Mouse (Mus musculus) kidney, embryonic 15.5 days (tissue): Measurements from ENCODE around the gene Mamld1. TPM values are rescaled to one million over a fixed set of nuclear protein-coding genes. Genes with fewer than 3 reads are reported as not detected.

Experiments
- ATAC-seq: fragments of 200-750 bp; cut with Nextera tagmentation; replicated peaks from 2 replicates; pipeline ENCODE4 v1.8.0; 2017; ENCODE audit warnings: moderate TSS enrichment; ENCODE audit not compliant: low FRiP score
- H3K27ac ChIP-seq: fragments of 300-500 bp; sonication (generic); 2 replicates; pipeline ENCODE4 v1.5.1; 2015; ENCODE audit warnings: mild to moderate bottlenecking, inconsistent platforms
- H3K27me3 ChIP-seq: fragments of 300-500 bp; sonication (generic); 2 replicates; pipeline ENCODE4 v1.6.1; 2015; ENCODE audit warnings: inconsistent platforms
- H3K36me3 ChIP-seq: fragments of 300-500 bp; sonication (generic); 2 replicates; pipeline ENCODE4 v1.6.1; 2015; ENCODE audit warnings: inconsistent platforms
- H3K4me1 ChIP-seq: fragments of 300-500 bp; sonication (generic); 2 replicates; pipeline ENCODE4 v1.6.1; 2015; ENCODE audit warnings: inconsistent platforms
- H3K4me2 ChIP-seq: fragments of 300-500 bp; sonication (generic); 2 replicates; pipeline ENCODE4 v1.6.1; 2015; ENCODE audit warnings: moderate library complexity, mild to moderate bottlenecking, inconsistent platforms
- H3K4me3 ChIP-seq: fragments of 300-500 bp; sonication (generic); replicated peaks from 2 replicates; pipeline ENCODE4 v1.5.1; 2015; ENCODE audit warnings: mild to moderate bottlenecking, inconsistent platforms
- H3K9ac ChIP-seq: fragments of 300-500 bp; sonication (generic); 2 replicates; pipeline ENCODE4 v1.6.1; 2015; ENCODE audit warnings: mild to moderate bottlenecking, inconsistent platforms
- H3K9me3 ChIP-seq: fragments of 300-500 bp; sonication (generic); replicated peaks from 2 replicates; pipeline ENCODE4 v1.6.1; 2016; ENCODE audit warnings: inconsistent platforms
- WGBS: fragments of 180-500 bp; shearing (Covaris S2); methylation state at CpG from one replicate; pipeline ENCODE4 v1.1.7; 2015; ENCODE audit warnings: mixed read lengths; 5-methylcytosine and 5-hydroxymethylcytosine counted together
- polyA plus RNA-seq: library from polyadenylated mRNA; unstranded; fragments of >200 nt; fragmentation: Nextera tagmentation; extraction: Ambion mirVana; gene quantifications from 2 replicates; pipeline ENCODE4 v1.2.1, GENCODE M21; 2015

The Mamld1 gene
- polyA plus RNA-seq, 1 experiment from 2014 or later, result 2.8 TPM

- H3K9me3 ChIP-seq, result no peaks in the 10 kb centered on the region
- no peaks in the 10 kb centered on the region for H3K4me1 ChIP-seq
- 65% methylated on average over 4 of the region's 4 CpGs for WGBS
- H3K27ac ChIP-seq, result no peak overlapping the region
- H3K4me3 ChIP-seq, result no peak overlapping the region
- H3K9ac ChIP-seq, result no peak overlapping the region
- peaks cover 13% of the 10 kb centered on the region for H3K27me3 ChIP-seq
- no peaks in the 10 kb centered on the region for H3K36me3 ChIP-seq
- no peak for ATAC-seq
- H3K4me2 ChIP-seq, result no peak overlapping the region
Observed at GRCm38 (mm10) chrX:71150551-71151001, 100.5 kb downstream of the Mamld1 start.

- Histone ChIP-seq H3K4me2 (no peak overlapping the region), H3K27me3 (peaks cover 24% of the 10 kb centered on the region), H3K9ac (no peak overlapping the region), H3K27ac (no peak overlapping the region), H3K4me1 (no peaks in the 10 kb centered on the region), H3K4me3 (no peak overlapping the region), H3K36me3 (no peaks in the 10 kb centered on the region), H3K9me3 (no peaks in the 10 kb centered on the region)
- 83% methylated on average over 3 of the region's 3 CpGs for WGBS
- ATAC-seq, result no peak
Observed at GRCm38 (mm10) chrX:71181526-71181925, 131.5 kb downstream of the Mamld1 start.

GRCm38 (mm10) chrX:71183671-71184070 is 133.6 kb downstream of the Mamld1 start:
- Histone ChIP-seq H3K4me2 (no peak overlapping the region), H3K27ac (no peak overlapping the region), H3K4me3 (no peak overlapping the region), H3K9me3 (no peaks in the 10 kb centered on the region), H3K27me3 (peaks cover 27% of the 10 kb centered on the region), H3K4me1 (no peaks in the 10 kb centered on the region), H3K9ac (no peak overlapping the region), H3K36me3 (no peaks in the 10 kb centered on the region)
- no peak for ATAC-seq
- WGBS, result 87% methylated on average over 4 of the region's 4 CpGs

- Histone ChIP-seq H3K4me3 (no peak overlapping the region), H3K27ac (no peak overlapping the region), H3K27me3 (peaks cover 31% of the 10 kb centered on the region), H3K9me3 (no peaks in the 10 kb centered on the region), H3K9ac (no peak overlapping the region), H3K36me3 (no peaks in the 10 kb centered on the region), H3K4me2 (no peak overlapping the region), H3K4me1 (no peaks in the 10 kb centered on the region)
- no peak for ATAC-seq
- 83% methylated on average over 1 of the region's 1 CpGs for WGBS
Observed at GRCm38 (mm10) chrX:71186396-71186795, 136.3 kb downstream of the Mamld1 start.

GRCm38 (mm10) chrX:71204776-71205175 is 154.7 kb downstream of the Mamld1 start:
- no peaks in the 10 kb centered on the region for H3K36me3 ChIP-seq
- no peak overlapping the region for H3K4me2 ChIP-seq
- no peaks in the 10 kb centered on the region for H3K9me3 ChIP-seq
- WGBS, result 77% methylated on average over 2 of the region's 2 CpGs
- no peak overlapping the region for H3K9ac ChIP-seq
- H3K27ac ChIP-seq, result no peak overlapping the region
- H3K4me3 ChIP-seq, result no peak overlapping the region
- no peak for ATAC-seq
- peaks cover 16% of the 10 kb centered on the region; the same call in 1 of the 2 replicates for H3K27me3 ChIP-seq
- no peaks in the 10 kb centered on the region for H3K4me1 ChIP-seq

Other genes with a start within 250 kb of the Mamld1 start
- gene Mtm1, start 160.5 kb downstream of the Mamld1 start, polyA plus RNA-seq, result 5.2 and 5.7 TPM in 2 replicates